Mouse (Mus musculus): ENCODE data around the gene Hectd4. TPM values are rescaled to one million over a fixed set of nuclear protein-coding genes. Genes with fewer than 3 reads are reported as not detected.
"Not testable (repeated sequence)": the region's sequence is repeated elsewhere in the genome, so short reads cannot be mapped to it uniquely, and the experiment has no call there.

Hectd4 gene
- polyA plus RNA-seq, 1 experiment from 2014 or later = 2.7 TPM

DNA sequence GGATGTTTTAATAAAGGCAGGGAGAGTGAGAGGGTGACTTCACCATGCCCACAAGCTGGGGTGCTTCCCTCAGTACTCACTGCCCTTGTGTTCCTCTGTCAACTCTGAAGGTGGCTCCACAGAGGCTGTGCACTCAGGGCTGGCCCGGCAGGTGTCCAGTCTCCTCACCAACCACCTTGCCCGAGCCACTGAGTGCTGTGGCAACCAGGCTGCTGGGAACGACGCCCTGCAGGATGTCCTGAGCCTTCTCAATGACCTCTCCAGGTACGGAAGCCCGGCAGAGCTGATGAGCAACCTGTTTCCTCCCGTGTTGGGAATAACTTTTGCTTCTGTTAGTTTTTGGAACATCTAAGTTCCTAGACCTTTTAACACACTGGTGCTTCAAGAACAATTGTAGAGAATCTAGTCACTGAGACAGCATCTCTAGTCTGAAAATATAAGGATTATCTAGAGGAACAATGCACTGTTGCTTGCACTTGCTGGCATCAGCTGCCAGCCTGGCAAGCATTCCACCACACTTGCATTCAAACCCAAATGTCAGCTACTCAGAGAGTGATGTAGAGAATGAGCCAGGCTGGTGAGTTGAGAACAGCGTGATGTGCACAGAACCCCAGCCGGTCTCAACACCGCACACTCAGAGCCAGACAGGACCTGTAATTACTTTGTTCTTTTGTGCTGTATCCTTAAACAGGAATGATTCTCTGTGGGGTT, 93.9 kb downstream of the Hectd4 start:
- H3K27ac ChIP-seq (ENCODE audit: low read length) = no peak overlapping the region
- no peaks in the 10 kb centered on the region for H3K9me3 ChIP-seq (ENCODE audit: control insufficient read depth, low read length)
- ATAC-seq (ENCODE audit: low read depth) = no peak
- 86% methylated on average over 10 of the region's 10 CpGs for WGBS
- no peak overlapping the region for H3K9ac ChIP-seq (ENCODE audit: low read length)
- no peak overlapping the region for H3K4me3 ChIP-seq (ENCODE audit: low read length)
- no peaks in the 10 kb centered on the region for H3K27me3 ChIP-seq (ENCODE audit: control insufficient read depth, insufficient read depth, low read depth, low read length)
- no peak overlapping the region for H3K4me2 ChIP-seq (ENCODE audit: low read depth, low read length)
- peaks cover 43% of the 10 kb centered on the region for H3K36me3 ChIP-seq (ENCODE audit: control insufficient read depth, insufficient read depth, low read length)
- no peaks in the 10 kb centered on the region for H3K4me1 ChIP-seq (replicated peaks; ENCODE audit: control insufficient read depth, insufficient read depth, low read length)

- 87% methylated on average over 14 of the region's 14 CpGs for WGBS
- no peak for ATAC-seq (ENCODE audit: low read depth)
Measured at GRCm38 (mm10) chr5:121326079-121326805, 106.2 kb downstream of the Hectd4 start.

GRCm38 (mm10) chr5:121329333-121330058, 109.5 kb downstream of the Hectd4 start:
- Histone ChIP-seq H3K4me3 (ENCODE audit: low read length) (peak overlapping the region; percentile 33), H3K9me3 (ENCODE audit: control insufficient read depth, low read length) (no peaks in the 10 kb centered on the region), H3K27me3 (ENCODE audit: control insufficient read depth, insufficient read depth, low read depth, low read length) (no peaks in the 10 kb centered on the region), H3K9ac (ENCODE audit: low read length) (peak overlapping the region; percentile 61), H3K36me3 (ENCODE audit: control insufficient read depth, insufficient read depth, low read length) (peaks cover 44% of the 10 kb centered on the region), H3K27ac (ENCODE audit: low read length) (peak overlapping the region; percentile 64), H3K4me1 (replicated peaks; ENCODE audit: control insufficient read depth, insufficient read depth, low read length) (no peaks in the 10 kb centered on the region), H3K4me2 (ENCODE audit: low read depth, low read length) (peak overlapping the region; percentile 36)
- 68% methylated on average over 11 of the region's 11 CpGs for WGBS
- ATAC-seq (ENCODE audit: low read depth) = peak; percentile 55; the same call in 1 of the 2 replicates

More at GRCm38 (mm10) chr5:121326079-121326805, 106.2 kb downstream of the Hectd4 start:
- Histone ChIP-seq H3K36me3 (ENCODE audit: control insufficient read depth, insufficient read depth, low read length) (peaks cover 47% of the 10 kb centered on the region), H3K9ac (ENCODE audit: low read length) (no peak overlapping the region), H3K4me2 (ENCODE audit: low read depth, low read length) (no peak overlapping the region), H3K9me3 (ENCODE audit: control insufficient read depth, low read length) (no peaks in the 10 kb centered on the region), H3K4me1 (replicated peaks; ENCODE audit: control insufficient read depth, insufficient read depth, low read length) (no peaks in the 10 kb centered on the region), H3K27ac (ENCODE audit: low read length) (no peak overlapping the region), H3K27me3 (ENCODE audit: control insufficient read depth, insufficient read depth, low read depth, low read length) (no peaks in the 10 kb centered on the region), H3K4me3 (ENCODE audit: low read length) (no peak overlapping the region)

DNA sequence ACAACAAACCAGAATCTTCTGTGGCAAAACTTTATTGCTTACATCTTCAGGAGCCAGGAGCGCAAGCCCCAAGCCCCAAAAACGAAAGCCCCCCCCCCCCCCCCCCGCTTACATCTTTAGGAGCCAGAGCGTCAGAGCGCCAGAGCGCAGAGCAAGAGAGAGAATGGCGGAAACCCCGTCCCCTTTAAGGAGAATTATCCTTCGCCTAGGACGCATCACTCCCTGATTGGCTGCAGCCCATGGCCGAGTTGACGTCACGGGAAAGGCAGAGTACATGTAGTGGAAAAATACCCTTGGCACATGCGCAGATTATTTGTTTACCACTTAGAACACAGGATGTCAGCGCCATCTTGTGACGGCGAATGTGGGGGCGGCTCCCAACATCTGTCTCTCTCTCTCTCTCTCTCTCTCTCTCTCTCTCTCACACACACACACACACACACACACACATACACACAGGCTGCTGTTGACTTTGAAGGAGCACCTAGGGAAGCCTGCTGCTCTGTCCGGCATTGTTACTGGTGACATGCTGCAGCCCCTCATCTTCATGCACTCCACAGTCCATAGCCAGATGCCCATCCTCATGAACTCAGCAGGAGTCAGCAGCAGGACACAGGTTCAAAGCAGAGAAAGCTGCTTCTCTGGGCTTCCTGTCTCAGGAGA, 110.3 kb downstream of the Hectd4 start:
- WGBS = 69% methylated on average over 10 of the region's 19 CpGs
- not testable (repeated sequence) for H3K4me1 ChIP-seq (replicated peaks; ENCODE audit: control insufficient read depth, insufficient read depth, low read length); H3K9me3 ChIP-seq (ENCODE audit: control insufficient read depth, low read length); H3K4me2 ChIP-seq (ENCODE audit: low read depth, low read length); H3K27me3 ChIP-seq (ENCODE audit: control insufficient read depth, insufficient read depth, low read depth, low read length); H3K9ac ChIP-seq (ENCODE audit: low read length)
- peak overlapping the region; percentile 47 for H3K27ac ChIP-seq (ENCODE audit: low read length)
- ATAC-seq (ENCODE audit: low read depth) = peak; percentile 57
- H3K36me3 ChIP-seq (ENCODE audit: control insufficient read depth, insufficient read depth, low read length) = peaks cover 49% of the 10 kb centered on the region
- H3K4me3 ChIP-seq (ENCODE audit: low read length) = peak overlapping the region; percentile 33

GRCm38 (mm10) chr5:121331731-121332130, 111.7 kb downstream of the Hectd4 start:
- no peak for ATAC-seq (ENCODE audit: low read depth)
- Histone ChIP-seq H3K4me3 (ENCODE audit: low read length) (no peak overlapping the region), H3K36me3 (ENCODE audit: control insufficient read depth, insufficient read depth, low read length) (peaks cover 48% of the 10 kb centered on the region), H3K27me3 (ENCODE audit: control insufficient read depth, insufficient read depth, low read depth, low read length) (no peaks in the 10 kb centered on the region), H3K4me2 (ENCODE audit: low read depth, low read length) (no peak overlapping the region), H3K27ac (ENCODE audit: low read length) (no peak overlapping the region), H3K9ac (ENCODE audit: low read length) (no peak overlapping the region), H3K4me1 (replicated peaks; ENCODE audit: control insufficient read depth, insufficient read depth, low read length) (no peaks in the 10 kb centered on the region), H3K9me3 (ENCODE audit: control insufficient read depth, low read length) (no peaks in the 10 kb centered on the region)
- WGBS = 92% methylated on average over 10 of the region's 10 CpGs

- H3K27ac ChIP-seq (ENCODE audit: low read length) = no peak overlapping the region
- no peaks in the 10 kb centered on the region for H3K27me3 ChIP-seq (ENCODE audit: control insufficient read depth, insufficient read depth, low read depth, low read length)
- H3K9me3 ChIP-seq (ENCODE audit: control insufficient read depth, low read length) = no peaks in the 10 kb centered on the region
- 88% methylated on average over 9 of the region's 9 CpGs for WGBS
- ATAC-seq (ENCODE audit: low read depth) = no peak
- no peaks in the 10 kb centered on the region for H3K4me1 ChIP-seq (replicated peaks; ENCODE audit: control insufficient read depth, insufficient read depth, low read length)
- peaks cover 44% of the 10 kb centered on the region for H3K36me3 ChIP-seq (ENCODE audit: control insufficient read depth, insufficient read depth, low read length)
- no peak overlapping the region for H3K4me3 ChIP-seq (ENCODE audit: low read length)
- H3K9ac ChIP-seq (ENCODE audit: low read length) = no peak overlapping the region
- no peak overlapping the region for H3K4me2 ChIP-seq (ENCODE audit: low read depth, low read length)
Measured at GRCm38 (mm10) chr5:121333976-121334375, 114.0 kb downstream of the Hectd4 start.

DNA sequence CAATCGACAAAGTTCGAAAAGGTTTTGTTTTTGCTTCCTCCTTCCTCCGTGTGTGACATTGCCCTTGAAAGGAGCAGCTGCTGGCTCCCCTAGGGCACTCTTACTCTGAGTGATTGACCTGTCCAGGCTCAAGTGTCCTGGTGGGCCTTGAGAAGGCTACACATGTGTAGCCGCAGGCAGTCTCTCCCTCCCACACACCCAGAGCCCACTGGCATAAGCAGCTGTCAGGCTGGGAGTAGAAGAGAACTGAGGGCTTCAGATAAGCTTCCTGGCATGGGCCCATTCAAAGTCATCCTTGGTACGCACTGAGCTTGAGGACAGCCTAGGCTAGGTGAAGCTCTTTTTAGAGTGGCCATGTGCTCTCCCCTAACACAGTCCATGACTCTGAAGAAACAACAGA, 114.4 kb downstream of the Hectd4 start:
- Histone ChIP-seq H3K27ac (ENCODE audit: low read length) (no peak overlapping the region), H3K4me1 (replicated peaks; ENCODE audit: control insufficient read depth, insufficient read depth, low read length) (no peaks in the 10 kb centered on the region), H3K4me2 (ENCODE audit: low read depth, low read length) (no peak overlapping the region), H3K9me3 (ENCODE audit: control insufficient read depth, low read length) (no peaks in the 10 kb centered on the region), H3K36me3 (ENCODE audit: control insufficient read depth, insufficient read depth, low read length) (peaks cover 40% of the 10 kb centered on the region), H3K4me3 (ENCODE audit: low read length) (no peak overlapping the region), H3K9ac (ENCODE audit: low read length) (no peak overlapping the region), H3K27me3 (ENCODE audit: control insufficient read depth, insufficient read depth, low read depth, low read length) (no peaks in the 10 kb centered on the region)
- ATAC-seq (ENCODE audit: low read depth) = no peak
- WGBS = 92% methylated on average over 5 of the region's 5 CpGs

DNA sequence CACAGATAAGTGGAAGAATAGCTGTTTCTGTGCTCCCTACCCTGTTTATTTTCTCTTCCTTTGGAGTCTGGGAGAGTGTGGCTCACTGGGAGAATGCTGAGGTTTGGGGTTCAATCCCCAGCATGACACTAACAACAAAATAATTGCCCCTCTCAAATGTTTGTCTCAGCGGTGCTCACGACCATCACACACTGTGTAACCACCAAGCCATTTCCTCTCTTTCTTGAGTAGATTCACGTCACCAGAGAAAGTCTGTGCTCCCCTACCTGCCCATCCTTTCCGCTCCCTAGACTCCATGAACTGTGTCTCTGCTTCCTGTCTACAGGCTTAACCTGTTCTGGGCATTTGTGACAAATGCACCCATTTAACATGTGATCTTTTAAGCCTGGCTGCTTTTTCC, 115.4 kb downstream of the Hectd4 start:
- WGBS = 89% methylated on average over 4 of the region's 4 CpGs
- ATAC-seq (ENCODE audit: low read depth) = no peak
- Histone ChIP-seq H3K27me3 (ENCODE audit: control insufficient read depth, insufficient read depth, low read depth, low read length) (no peaks in the 10 kb centered on the region), H3K9ac (ENCODE audit: low read length) (no peak overlapping the region), H3K9me3 (ENCODE audit: control insufficient read depth, low read length) (no peaks in the 10 kb centered on the region), H3K4me3 (ENCODE audit: low read length) (no peak overlapping the region), H3K4me1 (replicated peaks; ENCODE audit: control insufficient read depth, insufficient read depth, low read length) (no peaks in the 10 kb centered on the region), H3K27ac (ENCODE audit: low read length) (no peak overlapping the region), H3K36me3 (ENCODE audit: control insufficient read depth, insufficient read depth, low read length) (peaks cover 39% of the 10 kb centered on the region), H3K4me2 (ENCODE audit: low read depth, low read length) (no peak overlapping the region)

DNA sequence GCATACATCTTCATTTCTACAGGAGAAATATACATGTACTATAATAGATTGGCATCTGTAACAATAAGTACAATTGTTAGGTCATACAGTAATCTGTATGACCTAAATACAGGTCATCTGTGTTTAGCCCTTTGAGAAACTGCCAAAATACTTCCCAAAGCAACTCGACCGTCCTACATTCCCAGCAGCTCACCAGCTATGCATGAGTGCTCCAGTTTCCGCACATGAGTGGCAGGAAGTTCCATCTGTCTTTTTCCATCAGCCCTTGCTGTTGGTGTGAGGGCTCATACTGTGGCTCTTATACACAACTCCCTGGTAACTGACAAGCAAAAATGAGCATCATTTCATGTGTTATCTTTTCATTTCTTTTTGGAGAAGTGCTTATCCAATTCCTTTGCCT, 116.0 kb downstream of the Hectd4 start:
- H3K36me3 ChIP-seq (ENCODE audit: control insufficient read depth, insufficient read depth, low read length) = peaks cover 38% of the 10 kb centered on the region
- no peak overlapping the region for H3K9ac ChIP-seq (ENCODE audit: low read length)
- H3K27ac ChIP-seq (ENCODE audit: low read length) = no peak overlapping the region
- no peaks in the 10 kb centered on the region for H3K9me3 ChIP-seq (ENCODE audit: control insufficient read depth, low read length)
- WGBS = 74% methylated on average over 3 of the region's 3 CpGs
- no peaks in the 10 kb centered on the region for H3K27me3 ChIP-seq (ENCODE audit: control insufficient read depth, insufficient read depth, low read depth, low read length)
- no peaks in the 10 kb centered on the region for H3K4me1 ChIP-seq (replicated peaks; ENCODE audit: control insufficient read depth, insufficient read depth, low read length)
- H3K4me2 ChIP-seq (ENCODE audit: low read depth, low read length) = no peak overlapping the region
- no peak overlapping the region for H3K4me3 ChIP-seq (ENCODE audit: low read length)
- no peak for ATAC-seq (ENCODE audit: low read depth)

Data from lung, embryonic 16.5 days (tissue).